Mouse (Mus musculus): ENCODE results near the gene Gnai2. TPM values are rescaled to one million over a fixed set of nuclear protein-coding genes. Genes with fewer than 3 reads are reported as not detected.

Gene Gnai2
- polyA plus RNA-seq, 1 experiment = 301 TPM

DNA sequence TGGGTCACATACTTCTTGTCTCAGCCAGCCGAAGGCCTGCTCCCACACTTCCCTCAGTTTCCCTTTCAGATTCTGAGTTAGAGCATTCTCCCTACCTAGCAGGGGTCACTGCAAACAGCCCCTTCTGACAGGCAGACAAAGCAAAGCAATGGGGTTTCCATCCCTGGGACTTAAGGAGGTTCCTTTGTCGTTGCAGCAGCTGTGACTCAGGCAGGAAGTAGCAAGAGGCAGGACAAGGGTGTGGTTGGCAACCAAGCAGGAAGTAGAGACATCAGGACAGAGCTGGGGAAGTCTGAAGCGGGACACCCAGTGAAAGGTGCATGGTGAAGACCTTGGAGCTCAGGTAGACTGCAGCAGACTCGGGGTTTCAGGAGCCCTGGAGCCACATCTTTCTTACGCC, 10.6 kb downstream of the Gnai2 start:
- DNase-seq = no peak
- peaks cover 61% of the 10 kb centered on the region for H3K4me1 ChIP-seq (ENCODE audit: control insufficient read depth, insufficient read depth, low read length)
- no peak overlapping the region for H3K4me3 ChIP-seq (replicated peaks; ENCODE audit: insufficient read depth, low read depth, low read length)
- no peaks in the 10 kb centered on the region for H3K27me3 ChIP-seq (ENCODE audit: control insufficient read depth, insufficient read depth, low read length)
- TF ChIP-seq CTCF (IDR thresholded peaks at IDR 0.05; ENCODE audit: borderline replicate concordance, insufficient read depth, low read depth, low read length) (no peak), POLR2A (IDR thresholded peaks at IDR 0.05; ENCODE audit: borderline replicate concordance, insufficient read depth, low read length) (no peak)
- whole genome bisulfite sequencing = 70% methylated on average over 5 of the region's 5 CpGs
- no peak overlapping the region for H3K27ac ChIP-seq (ENCODE audit: insufficient read depth, low read length)

DNA sequence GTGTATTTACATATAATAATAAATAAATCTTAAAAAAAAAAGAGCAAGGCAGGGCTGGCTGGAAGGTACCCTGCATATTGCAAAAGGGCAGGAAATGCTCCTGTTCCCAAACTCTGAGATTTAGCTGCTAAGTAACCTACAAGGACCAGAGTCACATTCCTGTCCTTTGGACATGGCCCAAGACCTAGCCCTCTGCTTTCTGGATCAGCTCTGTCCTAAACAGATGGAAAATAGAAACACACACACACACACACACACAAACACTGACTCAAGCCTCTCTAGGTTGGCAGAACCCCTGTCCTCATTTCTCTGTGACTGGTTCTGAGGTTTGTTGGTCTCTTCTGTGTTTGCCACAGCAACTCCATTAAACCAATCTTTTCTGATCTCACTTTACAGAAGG, 14.2 kb downstream of the Gnai2 start:
- no peaks in the 10 kb centered on the region for H3K27me3 ChIP-seq (ENCODE audit: control insufficient read depth, insufficient read depth, low read length)
- no peak overlapping the region for H3K4me3 ChIP-seq (replicated peaks; ENCODE audit: insufficient read depth, low read depth, low read length)
- DNase-seq = no peak
- no peak overlapping the region for H3K27ac ChIP-seq (ENCODE audit: insufficient read depth, low read length)
- peaks cover 44% of the 10 kb centered on the region for H3K4me1 ChIP-seq (ENCODE audit: control insufficient read depth, insufficient read depth, low read length)
- no peak for TF ChIP-seq POLR2A (IDR thresholded peaks at IDR 0.05; ENCODE audit: borderline replicate concordance, insufficient read depth, low read length)
- TF ChIP-seq CTCF (IDR thresholded peaks at IDR 0.05; ENCODE audit: borderline replicate concordance, insufficient read depth, low read depth, low read length) = no peak

DNA sequence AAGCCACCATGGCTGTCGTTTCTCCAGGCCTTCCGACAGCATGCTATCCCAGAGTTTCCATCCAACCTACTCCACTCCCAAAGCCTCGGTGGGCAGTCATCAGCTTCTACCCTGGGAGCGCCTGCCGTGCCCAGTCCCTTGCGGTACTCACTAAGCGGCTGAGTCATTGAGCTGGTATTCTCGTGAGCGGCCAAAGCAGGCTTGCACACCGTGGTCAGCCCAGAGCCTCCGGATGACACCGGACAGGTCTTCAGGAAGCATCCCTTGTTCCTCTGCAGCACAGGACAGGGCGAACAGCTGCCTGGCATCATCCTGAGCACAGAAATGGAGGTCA, 15.7 kb downstream of the Gnai2 start:
- H3K27me3 ChIP-seq (ENCODE audit: control insufficient read depth, insufficient read depth, low read length) = no peaks in the 10 kb centered on the region
- peak overlapping the region; percentile 59 for H3K27ac ChIP-seq (ENCODE audit: insufficient read depth, low read length)
- H3K4me3 ChIP-seq (replicated peaks; ENCODE audit: insufficient read depth, low read depth, low read length) = no peak overlapping the region
- 30% methylated on average over 13 of the region's 13 CpGs for WGBS
- TF ChIP-seq CTCF (IDR thresholded peaks at IDR 0.05; ENCODE audit: borderline replicate concordance, insufficient read depth, low read depth, low read length) (no peak), POLR2A (IDR thresholded peaks at IDR 0.05; ENCODE audit: borderline replicate concordance, insufficient read depth, low read length) (no peak)
- peaks cover 34% of the 10 kb centered on the region for H3K4me1 ChIP-seq (ENCODE audit: control insufficient read depth, insufficient read depth, low read length)
- peak in 1 of 2 experiments; percentile 49 for DNase-seq

DNA sequence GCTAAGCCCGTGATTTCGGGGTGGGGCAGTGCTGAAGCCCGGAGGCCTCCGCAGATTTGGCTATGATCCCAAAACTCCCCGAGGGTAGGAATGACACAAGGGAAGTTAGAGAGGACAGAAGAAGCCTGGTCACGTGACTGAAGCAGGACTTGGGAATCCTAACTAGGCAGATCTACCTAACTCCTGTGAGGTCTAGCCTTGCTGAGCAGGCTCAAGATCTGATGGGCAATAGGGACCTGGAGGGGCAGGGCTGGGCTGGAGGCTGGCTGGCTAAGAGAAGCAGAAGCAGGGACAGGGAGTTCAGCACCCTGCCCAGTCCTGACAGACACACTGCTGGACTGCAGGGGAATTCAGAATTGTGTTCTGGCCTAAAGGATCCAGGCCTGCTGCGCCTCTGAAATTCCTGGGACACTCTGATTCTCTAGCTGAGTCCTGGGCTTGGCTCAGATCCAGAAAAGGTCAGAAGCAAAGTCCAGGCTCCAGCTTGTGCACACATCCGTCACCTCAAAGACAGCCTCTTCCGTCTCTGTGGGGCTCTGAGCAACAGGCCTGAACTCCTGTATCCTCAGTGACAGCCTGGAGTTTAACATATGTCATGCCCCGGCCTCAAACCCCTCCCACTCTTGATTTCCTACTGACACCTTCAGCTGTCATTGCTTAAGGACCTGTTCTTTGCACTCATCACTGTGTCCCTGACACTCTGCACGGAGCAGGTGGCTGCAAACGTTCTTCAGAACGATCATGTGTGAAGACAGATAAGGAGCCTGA, 16.2 kb downstream of the Gnai2 start:
- no peak for DNase-seq
- peaks cover 32% of the 10 kb centered on the region for H3K4me1 ChIP-seq (ENCODE audit: control insufficient read depth, insufficient read depth, low read length)
- TF ChIP-seq CTCF (IDR thresholded peaks at IDR 0.05; ENCODE audit: borderline replicate concordance, insufficient read depth, low read depth, low read length) (no peak), POLR2A (IDR thresholded peaks at IDR 0.05; ENCODE audit: borderline replicate concordance, insufficient read depth, low read length) (no peak)

DNA sequence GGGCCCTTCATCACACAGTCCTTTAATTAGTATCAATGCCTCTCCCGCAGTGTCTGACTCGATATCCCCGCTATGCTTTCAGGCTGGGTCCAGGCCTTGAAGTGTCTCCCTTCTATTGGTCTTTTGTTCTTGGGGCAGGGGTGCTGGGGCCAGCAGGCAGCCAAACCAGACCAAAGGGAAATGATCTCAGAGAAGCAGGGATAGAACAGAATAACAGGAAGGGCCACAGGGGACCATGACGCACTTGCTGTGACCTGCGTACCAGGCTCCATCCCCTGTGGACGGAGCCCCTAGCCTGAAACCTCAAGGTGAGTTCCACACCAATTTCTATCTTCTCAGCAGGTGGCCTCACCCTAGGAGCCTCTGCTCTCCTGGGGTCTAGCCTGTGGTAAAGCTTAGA, 17.1 kb downstream of the Gnai2 start:
- WGBS = 91% methylated on average over 6 of the region's 6 CpGs
- no peaks in the 10 kb centered on the region for H3K27me3 ChIP-seq (ENCODE audit: control insufficient read depth, insufficient read depth, low read length)
- peaks cover 32% of the 10 kb centered on the region for H3K4me1 ChIP-seq (ENCODE audit: control insufficient read depth, insufficient read depth, low read length)
- no peak for DNase-seq
- no peak for TF ChIP-seq POLR2A (IDR thresholded peaks at IDR 0.05; ENCODE audit: borderline replicate concordance, insufficient read depth, low read length)
- no peak for TF ChIP-seq CTCF (IDR thresholded peaks at IDR 0.05; ENCODE audit: borderline replicate concordance, insufficient read depth, low read depth, low read length)
- H3K27ac ChIP-seq (ENCODE audit: insufficient read depth, low read length) = peak overlapping the region; percentile 59; the same call in 1 of the 2 replicates
- H3K4me3 ChIP-seq (replicated peaks; ENCODE audit: insufficient read depth, low read depth, low read length) = no peak overlapping the region

More for the DNA sequence above, 16.2 kb downstream of the Gnai2 start:
- H3K4me3 ChIP-seq (replicated peaks; ENCODE audit: insufficient read depth, low read depth, low read length) = no peak overlapping the region
- no peaks in the 10 kb centered on the region for H3K27me3 ChIP-seq (ENCODE audit: control insufficient read depth, insufficient read depth, low read length)
- peak overlapping the region; percentile 59 for H3K27ac ChIP-seq (ENCODE audit: insufficient read depth, low read length)
- WGBS = 13% methylated on average over 13 of the region's 13 CpGs

DNA sequence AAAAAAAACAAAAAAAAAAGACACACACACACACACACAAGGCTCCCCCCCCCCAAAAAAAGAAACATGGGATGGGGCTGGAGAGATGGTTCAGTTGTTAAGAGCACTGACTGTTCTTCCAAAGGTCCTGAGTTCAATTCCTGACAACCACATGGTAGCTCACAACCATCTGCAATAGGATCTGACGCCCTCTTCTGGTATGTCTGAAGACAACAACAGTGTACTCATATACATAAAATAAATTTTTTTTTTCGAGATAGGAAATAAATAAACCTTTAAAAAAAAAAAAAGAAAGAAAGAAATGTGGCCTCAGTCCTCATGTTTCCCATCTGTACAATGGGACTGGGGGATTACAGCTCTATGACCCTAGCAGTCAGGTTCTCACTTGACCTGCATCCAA, 17.7 kb downstream of the Gnai2 start:
- H3K27me3 ChIP-seq (ENCODE audit: control insufficient read depth, insufficient read depth, low read length) = no peaks in the 10 kb centered on the region
- H3K4me3 ChIP-seq (replicated peaks; ENCODE audit: insufficient read depth, low read depth, low read length) = no peak overlapping the region
- no peak for DNase-seq
- 82% methylated on average over 2 of the region's 2 CpGs for WGBS
- no peak overlapping the region for H3K27ac ChIP-seq (ENCODE audit: insufficient read depth, low read length)
- no peak for TF ChIP-seq POLR2A (IDR thresholded peaks at IDR 0.05; ENCODE audit: borderline replicate concordance, insufficient read depth, low read length)
- no peak for TF ChIP-seq CTCF (IDR thresholded peaks at IDR 0.05; ENCODE audit: borderline replicate concordance, insufficient read depth, low read depth, low read length)
- peaks cover 32% of the 10 kb centered on the region for H3K4me1 ChIP-seq (ENCODE audit: control insufficient read depth, insufficient read depth, low read length)

DNA sequence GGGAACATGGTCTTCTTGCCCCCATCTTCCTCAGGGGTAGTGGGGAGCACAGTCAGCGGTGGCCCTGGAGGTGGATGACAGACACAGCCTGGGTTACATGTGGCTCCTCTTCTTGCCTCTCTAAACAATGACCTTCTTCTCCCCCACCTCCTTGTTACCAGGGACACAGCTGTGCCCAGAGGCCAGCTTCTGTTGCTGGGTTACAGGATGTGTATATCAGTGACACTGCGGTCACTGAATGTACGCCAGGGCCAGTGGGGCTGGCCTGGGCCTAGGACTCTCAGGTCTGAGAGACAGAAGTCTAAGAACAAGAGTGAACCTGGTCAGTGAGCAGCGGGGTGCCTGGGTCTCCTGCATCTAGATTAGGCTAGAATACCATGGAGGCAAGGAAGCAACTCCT, 20.1 kb downstream of the Gnai2 start:
- TF ChIP-seq CTCF (IDR thresholded peaks at IDR 0.05; ENCODE audit: borderline replicate concordance, insufficient read depth, low read depth, low read length) (no peak), POLR2A (IDR thresholded peaks at IDR 0.05; ENCODE audit: borderline replicate concordance, insufficient read depth, low read length) (no peak)
- 54% methylated on average over 4 of the region's 4 CpGs for WGBS
- Histone ChIP-seq H3K27ac (ENCODE audit: insufficient read depth, low read length) (no peak overlapping the region), H3K4me1 (ENCODE audit: control insufficient read depth, insufficient read depth, low read length) (peaks cover 28% of the 10 kb centered on the region), H3K4me3 (replicated peaks; ENCODE audit: insufficient read depth, low read depth, low read length) (no peak overlapping the region), H3K27me3 (ENCODE audit: control insufficient read depth, insufficient read depth, low read length) (no peaks in the 10 kb centered on the region)
- DNase-seq = no peak

DNA sequence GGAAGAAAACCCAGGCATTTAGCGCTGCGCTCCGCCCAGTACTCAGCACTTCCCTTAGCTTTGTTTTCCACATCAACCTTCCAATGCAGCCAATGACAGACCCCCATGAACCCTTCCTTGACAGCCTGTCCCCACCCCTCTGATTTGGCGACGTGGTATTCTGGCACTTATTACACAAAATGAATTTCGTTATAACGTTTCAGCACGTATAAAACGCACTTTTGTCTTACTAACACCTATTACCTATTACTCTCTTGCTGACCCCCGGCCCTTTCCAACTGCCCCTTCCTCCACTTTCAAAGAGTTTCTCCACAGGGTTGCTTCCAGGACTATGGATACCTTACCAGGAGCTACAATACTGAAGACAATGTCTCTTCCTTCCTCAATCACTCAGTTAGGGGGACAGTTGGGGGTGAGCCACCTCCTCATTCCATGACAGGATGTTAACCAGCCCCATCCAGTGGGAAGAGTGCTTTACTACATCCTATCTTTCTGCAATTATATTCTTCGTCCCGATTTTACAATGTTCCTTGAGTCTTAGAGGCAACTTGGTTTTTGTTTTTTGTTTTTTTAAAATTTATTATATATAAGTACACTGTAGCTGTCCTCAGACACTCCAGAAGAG, 22.1 kb downstream of the Gnai2 start:
- Histone ChIP-seq H3K4me3 (replicated peaks; ENCODE audit: insufficient read depth, low read depth, low read length) (peak overlapping the region; percentile 52), H3K27ac (ENCODE audit: insufficient read depth, low read length) (peak overlapping the region; percentile 70; the same call in 1 of the 2 replicates), H3K27me3 (ENCODE audit: control insufficient read depth, insufficient read depth, low read length) (no peaks in the 10 kb centered on the region), H3K4me1 (ENCODE audit: control insufficient read depth, insufficient read depth, low read length) (peaks cover 9% of the 10 kb centered on the region)
- TF ChIP-seq POLR2A (IDR thresholded peaks at IDR 0.05; ENCODE audit: borderline replicate concordance, insufficient read depth, low read length) (no peak), CTCF (IDR thresholded peaks at IDR 0.05; ENCODE audit: borderline replicate concordance, insufficient read depth, low read depth, low read length) (no peak)
- 8% methylated on average over 12 of the region's 12 CpGs for WGBS
- DNase-seq = no peak

Measured in cerebellum, adult 2 months (tissue).